Mouse (Mus musculus) layer of hippocampus, adult 18-20 months (tissue): Measurements from ENCODE around the gene Itln1. TPM values are rescaled to one million over a fixed set of nuclear protein-coding genes. Genes with fewer than 3 reads are reported as not detected.
"Not testable (repeated sequence)": the region's sequence is repeated elsewhere in the genome, so short reads cannot be mapped to it uniquely, and the experiment has no call there.

Experiments used
- DNase-seq, 2 experiments: peaks; one replicate each; pipeline ENCODE4 v3.0.0; 2022; ENCODE audit warnings: low spot score in 2 of 2
- total RNA-seq, 2 experiments: library from RNA; stranded (reverse); gene quantifications; 2 replicates each; pipeline ENCODE4 v1.2.3; 2021

Gene Itln1
- total RNA-seq, 2 experiments from 2014 or later: not detected

DNA sequence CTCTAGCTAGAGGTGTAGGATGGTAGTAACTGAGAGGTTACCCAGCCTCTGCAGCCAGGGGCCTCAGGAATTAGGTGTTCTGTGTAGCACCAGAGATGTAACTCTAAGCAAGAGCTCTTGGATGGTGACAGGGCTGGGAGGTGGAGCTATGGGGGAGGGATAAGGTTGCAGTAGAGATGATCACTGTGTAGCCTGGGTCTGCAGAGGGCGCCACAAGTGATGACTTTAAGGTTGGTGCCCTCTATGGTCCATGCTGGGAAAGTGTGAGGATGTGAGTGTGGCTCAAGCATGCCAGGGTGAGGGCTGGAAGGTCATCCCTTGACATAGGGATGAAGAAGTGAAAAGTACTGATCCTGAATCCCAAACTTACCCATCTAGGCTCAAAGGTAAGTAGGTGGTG, 20.1 kb downstream of the Itln1 start:
- no peak for DNase-seq

- no peak for DNase-seq
Observed at GRCm38 (mm10) chr1:171513760-171514159, 21.3 kb downstream of the Itln1 start.

- DNase-seq: no peak
Observed at GRCm38 (mm10) chr1:171513234-171513633, 21.9 kb downstream of the Itln1 start.

GRCm38 (mm10) chr1:171504586-171504985, 30.5 kb downstream of the Itln1 start:
- DNase-seq: no peak

- peak; percentile 36 to 61 for DNase-seq
Observed at GRCm38 (mm10) chr1:171503592-171504291, 31.4 kb downstream of the Itln1 start.

GRCm38 (mm10) chr1:171503250-171503591, 31.9 kb downstream of the Itln1 start, which contains the start of gene Alyref2:
Gene Alyref2, plus strand, starts transcription at chr1:171503478.
- DNase-seq: peak; percentile 83 to 95

DNA sequence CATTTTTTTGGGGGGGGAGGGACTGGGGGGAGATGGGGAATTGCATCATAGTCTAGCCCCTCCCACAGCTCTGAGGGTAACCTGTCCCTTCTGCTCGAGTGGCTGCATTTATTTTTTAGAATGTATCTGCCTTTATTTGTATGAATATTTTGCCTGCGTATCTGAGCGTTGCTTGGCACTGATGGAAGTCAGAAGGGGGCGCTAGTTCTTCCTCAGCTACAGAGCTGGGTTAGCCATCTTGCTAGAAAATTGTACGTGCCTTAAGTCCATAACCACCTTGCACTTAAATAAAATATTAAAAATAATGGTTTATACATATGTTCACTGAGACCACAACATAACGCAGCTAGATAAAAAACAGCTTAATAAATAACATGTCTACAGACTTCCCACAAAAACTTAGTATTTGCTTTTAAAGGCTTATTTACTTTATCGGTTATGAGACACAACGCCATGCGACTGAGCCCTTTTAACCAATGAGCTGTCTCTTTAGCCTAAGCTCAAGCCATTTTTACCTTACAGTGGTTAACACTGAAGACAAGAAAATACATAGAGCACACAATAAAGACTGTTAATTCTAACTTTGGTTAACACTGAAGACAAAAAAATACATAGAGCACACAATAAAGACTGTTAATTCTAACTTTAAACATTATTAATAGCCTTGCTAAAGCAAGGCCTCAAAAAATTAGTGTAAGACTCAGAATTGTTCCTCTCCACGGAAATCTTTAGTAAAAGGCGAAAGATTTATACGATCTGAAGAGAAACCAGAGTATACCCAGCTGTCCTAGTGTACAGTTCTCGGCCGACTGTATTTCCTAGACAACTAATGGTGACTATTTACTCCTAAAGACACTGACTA, 32.5 kb downstream of the Itln1 start:
- peak in 1 of 2 experiments; percentile 28 for DNase-seq

GRCm38 (mm10) chr1:171501636-171502080, 33.4 kb downstream of the Itln1 start:
- DNase-seq: peak in 1 of 2 experiments; percentile 29

- DNase-seq: no peak
Observed at GRCm38 (mm10) chr1:171501016-171501610, 34.0 kb downstream of the Itln1 start.

DNA sequence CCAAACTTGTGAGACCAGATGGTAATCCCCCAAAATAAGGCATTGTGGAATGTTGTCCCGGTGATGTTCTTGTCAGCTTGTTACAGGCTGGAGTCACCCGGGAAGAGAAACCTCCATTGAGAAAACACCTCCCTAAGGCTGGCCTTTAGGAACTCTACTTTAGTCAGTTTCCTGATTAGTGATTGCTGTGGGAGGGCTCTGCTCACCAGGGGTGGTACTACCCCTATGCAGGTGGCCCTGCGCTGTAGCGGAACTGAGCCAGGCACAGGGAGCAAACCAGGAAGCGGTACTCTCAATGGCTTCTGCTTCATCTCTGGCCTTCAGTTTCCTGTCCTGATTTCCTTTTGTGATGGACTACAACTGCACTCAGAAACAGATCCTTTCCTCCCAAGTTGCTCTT, 35.2 kb downstream of the Itln1 start:
- DNase-seq: no peak

- no peak for DNase-seq
Observed at GRCm38 (mm10) chr1:171495371-171495770, 39.7 kb downstream of the Itln1 start.

GRCm38 (mm10) chr1:171494241-171494640, 40.9 kb downstream of the Itln1 start:
- no peak for DNase-seq

DNA sequence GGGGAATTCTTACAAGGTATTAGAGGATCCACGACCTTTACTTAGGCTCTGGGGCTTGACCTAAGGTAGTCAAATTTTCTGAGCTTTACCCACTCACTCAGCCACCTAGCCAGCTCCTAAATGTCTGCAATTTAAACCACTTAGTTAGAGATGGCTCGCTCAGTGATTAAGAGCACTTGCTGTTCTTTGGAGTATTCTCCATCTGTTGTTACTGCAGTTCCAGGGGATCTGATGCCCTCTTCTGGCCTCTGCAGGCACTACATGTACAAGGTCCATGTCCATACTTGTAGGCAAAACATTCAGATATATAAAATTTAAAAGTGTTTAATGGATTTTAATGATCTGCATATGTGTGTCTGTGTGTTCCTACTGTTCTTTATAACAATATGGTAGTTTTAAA, 56.1 kb downstream of the Itln1 start:
- peak; percentile 61 to 89 for DNase-seq

DNA sequence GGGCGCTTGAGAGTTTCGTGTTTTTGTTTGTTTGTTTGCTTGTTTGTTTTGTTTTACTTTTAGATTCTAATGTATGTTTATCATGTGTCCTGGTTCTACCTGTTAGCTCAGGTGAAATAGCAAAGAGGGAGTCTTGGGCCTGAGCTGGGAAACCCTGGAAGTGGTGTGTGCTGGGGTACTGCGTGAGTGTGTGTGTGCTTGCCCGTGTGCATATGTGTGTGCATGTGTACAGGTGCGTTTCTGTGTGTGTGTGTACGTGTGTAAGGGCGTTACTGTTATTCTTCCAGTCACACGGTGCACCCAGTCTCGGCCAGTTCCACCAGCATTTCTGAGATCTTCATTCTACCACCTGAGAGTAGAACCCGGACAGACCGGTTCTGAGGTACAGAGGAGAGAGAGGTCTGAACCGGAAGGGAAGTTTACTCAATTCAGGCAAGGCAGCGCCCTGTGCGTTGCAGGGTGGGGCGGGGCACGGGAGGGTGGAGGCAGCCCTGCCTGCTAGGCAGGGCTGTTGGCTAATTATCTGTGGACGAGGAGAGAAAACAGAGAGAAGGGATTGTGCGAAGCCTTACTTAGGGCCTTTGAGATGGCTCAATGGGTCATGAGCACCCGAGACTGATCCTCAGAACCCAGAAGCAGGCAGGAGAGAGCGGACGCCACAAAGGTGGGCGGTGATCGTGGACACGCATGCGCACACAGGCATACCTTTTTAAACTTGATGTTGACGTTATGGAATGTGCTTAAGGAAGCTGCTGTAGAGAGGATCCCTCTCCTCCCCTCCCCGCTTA, 57.1 kb downstream of the Itln1 start:
- DNase-seq: no peak

DNA sequence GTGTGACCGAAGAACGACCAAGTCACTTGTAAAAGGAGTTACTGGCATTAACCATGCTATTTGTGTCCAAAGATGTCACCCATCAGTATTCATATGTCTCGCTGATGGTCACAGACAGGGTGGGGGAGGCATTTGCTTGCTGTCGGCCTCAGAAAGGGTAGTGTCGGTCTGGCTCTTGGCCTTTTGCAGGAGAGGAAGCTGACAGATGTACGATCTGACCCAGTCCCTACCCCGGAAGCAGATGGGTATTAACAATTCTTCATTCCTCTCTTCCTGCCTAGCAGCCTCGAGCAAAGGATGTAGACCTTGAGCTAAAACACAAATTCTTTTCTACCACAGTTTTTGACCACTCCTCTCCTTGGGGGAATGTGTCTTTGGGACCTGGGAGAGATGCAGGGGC, 58.0 kb downstream of the Itln1 start:
- no peak for DNase-seq

GRCm38 (mm10) chr1:171473920-171474640, 61.0 kb downstream of the Itln1 start:
- no peak for DNase-seq

GRCm38 (mm10) chr1:171473506-171473905, 61.6 kb downstream of the Itln1 start:
- no peak for DNase-seq

- not testable (repeated sequence) for DNase-seq
Observed at GRCm38 (mm10) chr1:171471941-171472340, 63.2 kb downstream of the Itln1 start.

GRCm38 (mm10) chr1:171471452-171471851, 63.6 kb downstream of the Itln1 start:
- DNase-seq: no peak

DNA sequence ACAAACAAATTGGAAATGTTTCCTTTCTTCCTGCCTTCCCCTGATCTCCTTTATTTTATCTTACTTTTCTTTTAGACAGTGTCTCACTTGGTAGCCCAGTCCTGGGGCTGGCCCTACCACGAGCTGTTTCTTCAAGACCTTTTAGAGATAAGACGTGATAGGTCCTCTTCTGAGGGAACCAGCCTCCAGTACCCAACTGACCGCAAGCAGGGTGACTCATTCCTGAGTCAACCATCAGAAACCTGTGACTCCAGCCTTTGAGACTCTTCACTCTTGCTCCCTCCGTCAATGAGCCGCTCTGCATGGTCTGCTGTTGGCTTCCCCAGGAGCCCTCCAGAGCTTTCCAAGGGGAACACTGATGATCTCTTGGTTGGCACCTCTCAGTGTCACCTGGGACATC, 64.2 kb downstream of the Itln1 start:
- DNase-seq: no peak
